Mouse (Mus musculus): ENCODE measurements around the gene Myl10.

- TF ChIP-seq CTCF (IDR thresholded peaks at IDR 0.05; ENCODE audit: borderline replicate concordance, extremely low read depth, insufficient read depth, insufficient read length): no peak
- TF ChIP-seq POLR2A (IDR thresholded peaks at IDR 0.05; ENCODE audit: borderline replicate concordance, extremely low read depth, insufficient read depth, insufficient read length, poor library complexity, severe bottlenecking): no peak
Measured at GRCm38 (mm10) chr5:136697618-136698017, 4.7 kb downstream of the Myl10 start.
